Mouse (Mus musculus) brain, embryonic 14.5 days (tissue): ENCODE data around the gene Grik3.

Experiments used
- CTCF ChIP-seq: fragments of 200-500 bp; IDR thresholded peaks from 2 replicates; pipeline ENCODE4 v1.5.1; 2012; ENCODE audit warnings: inconsistent platforms, mild to moderate bottlenecking, moderate library complexity, borderline replicate concordance; ENCODE audit not compliant: insufficient read depth, insufficient read length; ENCODE audit errors: extremely low read depth
- POLR2A ChIP-seq: fragments of 200-500 bp; IDR thresholded peaks from 2 replicates; pipeline ENCODE4 v1.6.1; 2012; ENCODE audit warnings: mild to moderate bottlenecking, inconsistent platforms, borderline replicate concordance; ENCODE audit not compliant: poor library complexity, insufficient read depth, insufficient read length, severe bottlenecking; ENCODE audit errors: extremely low read depth

DNA sequence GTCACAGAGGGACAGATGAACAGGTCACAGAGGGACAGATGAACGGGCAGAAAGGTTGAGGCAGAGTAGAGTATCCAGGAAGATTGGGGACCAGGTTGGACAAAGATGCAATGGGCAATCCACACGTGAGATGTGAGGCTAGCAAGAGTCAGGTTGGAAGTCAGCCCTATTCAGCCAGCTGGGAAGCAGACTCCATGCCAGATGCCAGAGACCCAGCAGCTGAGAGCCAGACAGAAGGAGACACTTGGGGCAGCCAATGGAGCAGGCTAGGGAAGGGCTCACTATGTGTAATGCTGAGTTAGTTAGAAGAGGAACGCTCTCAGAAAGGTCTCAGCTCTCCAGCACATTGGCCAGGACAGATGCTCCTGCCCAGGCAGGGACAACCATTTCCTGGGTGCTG is 94.2 kb downstream of the Grik3 start:
- TF ChIP-seq CTCF, result no peak
- TF ChIP-seq POLR2A, result no peak
